Mouse (Mus musculus) E14TG2a.4 (cell line): ENCODE measurements at regions not wholly inside any gene's neighbourhood (a gene's known extent, or its start where the extent isn't known, plus 50 kb on each side); places are given as distances from the start of the nearest gene placed in this dataset.

Experiments used
- H3K27me3 ChIP-seq: 2 replicates; pipeline ENCODE4 v1.6.1; 2014; ENCODE audit warnings: low read length, control low read depth; ENCODE audit not compliant: insufficient read depth
- H3K36me3 ChIP-seq: 2 replicates; pipeline ENCODE4 v1.6.1; 2014; ENCODE audit warnings: low read length, control low read depth; ENCODE audit not compliant: insufficient read depth
- H3K4me1 ChIP-seq: replicated peaks from 2 replicates; pipeline ENCODE4 v1.6.1; 2014; ENCODE audit warnings: low read depth, low read length, control low read depth
- H3K4me3 ChIP-seq: replicated peaks from 2 replicates; pipeline ENCODE4 v1.5.1; 2014; ENCODE audit warnings: mild to moderate bottlenecking, low read length
- H3K9me3 ChIP-seq: 2 replicates; pipeline ENCODE4 v1.6.1; 2014; ENCODE audit warnings: low read length, control low read depth
- CTCF ChIP-seq: conservative IDR thresholded peaks from 2 replicates; pipeline ENCODE4 v1.5.1; 2014; ENCODE audit warnings: low read length
- NANOG ChIP-seq: IDR thresholded peaks from 2 replicates; pipeline ENCODE4 v1.6.1; 2014; ENCODE audit warnings: borderline replicate concordance, low read length, mixed read lengths
- POU5F1 ChIP-seq: IDR thresholded peaks from 2 replicates; pipeline ENCODE4 v1.6.1; 2014; ENCODE audit warnings: low read length, borderline replicate concordance

- TF ChIP-seq NANOG (no peak), CTCF (no peak), POU5F1 (no peak)
- H3K27me3 ChIP-seq, result 0 out of 2 replicates have a peak, but pooled peaks cover 2% of the 10 kb centered on the region
- no peaks in the 10 kb centered on the region for H3K36me3 ChIP-seq
- no peak overlapping the region for H3K4me3 ChIP-seq
- H3K4me1 ChIP-seq, result peaks cover 30% of the 10 kb centered on the region
- H3K9me3 ChIP-seq, result no peaks in the 10 kb centered on the region
These were observed 412.4 kb upstream of the Trpc7 start for GRCm38 (mm10) chr13:57307971-57308903.

- TF ChIP-seq POU5F1, result no peak
- no peak for TF ChIP-seq NANOG
- TF ChIP-seq CTCF, result no peak
- 0 out of 2 replicates have a peak, but pooled peaks cover 2% of the 10 kb centered on the region for H3K27me3 ChIP-seq
- H3K36me3 ChIP-seq, result no peaks in the 10 kb centered on the region
- H3K4me1 ChIP-seq, result peaks cover 21% of the 10 kb centered on the region
- H3K4me3 ChIP-seq, result no peak overlapping the region
- H3K9me3 ChIP-seq, result no peaks in the 10 kb centered on the region
These were observed 409.8 kb upstream of the Trpc7 start for GRCm38 (mm10) chr13:57305586-57305985.

GRCm38 (mm10) chr13:57303805-57304204 lies 408.0 kb upstream of the Trpc7 start:
- Histone ChIP-seq H3K9me3 (no peaks in the 10 kb centered on the region), H3K27me3 (0 out of 2 replicates have a peak, but pooled peaks cover 2% of the 10 kb centered on the region), H3K4me1 (peaks cover 16% of the 10 kb centered on the region), H3K36me3 (no peaks in the 10 kb centered on the region), H3K4me3 (no peak overlapping the region)
- no peak for TF ChIP-seq CTCF
- no peak for TF ChIP-seq POU5F1

- Histone ChIP-seq H3K4me1 (no peaks in the 10 kb centered on the region), H3K9me3 (peaks cover 11% of the 10 kb centered on the region), H3K4me3 (no peak overlapping the region), H3K27me3 (no peaks in the 10 kb centered on the region), H3K36me3 (no peaks in the 10 kb centered on the region)
- TF ChIP-seq POU5F1, result no peak
- no peak for TF ChIP-seq CTCF
- no peak for TF ChIP-seq NANOG
These were observed 396.1 kb upstream of the Trpc7 start for GRCm38 (mm10) chr13:57291737-57292490.

- Histone ChIP-seq H3K9me3 (no peaks in the 10 kb centered on the region), H3K27me3 (peaks cover 7% of the 10 kb centered on the region), H3K36me3 (no peaks in the 10 kb centered on the region), H3K4me1 (peaks cover 15% of the 10 kb centered on the region), H3K4me3 (no peak overlapping the region)
- TF ChIP-seq NANOG (no peak), CTCF (no peak), POU5F1 (no peak)
These were observed 390.4 kb upstream of the Trpc7 start for GRCm38 (mm10) chr13:57286168-57286567.

GRCm38 (mm10) chr13:57282816-57283215 lies 387.0 kb upstream of the Trpc7 start:
- H3K4me3 ChIP-seq, result peak overlapping the region; percentile 41
- no peaks in the 10 kb centered on the region for H3K36me3 ChIP-seq
- peaks cover 15% of the 10 kb centered on the region for H3K4me1 ChIP-seq
- H3K27me3 ChIP-seq, result peaks cover 7% of the 10 kb centered on the region
- TF ChIP-seq NANOG (no peak), POU5F1 (no peak), CTCF (no peak)
- H3K9me3 ChIP-seq, result no peaks in the 10 kb centered on the region

- Histone ChIP-seq H3K4me1 (peaks cover 15% of the 10 kb centered on the region), H3K9me3 (no peaks in the 10 kb centered on the region), H3K36me3 (no peaks in the 10 kb centered on the region), H3K27me3 (peaks cover 7% of the 10 kb centered on the region), H3K4me3 (peak overlapping the region; percentile 41)
- TF ChIP-seq CTCF (no peak), POU5F1 (no peak)
These were observed 386.3 kb upstream of the Trpc7 start for GRCm38 (mm10) chr13:57281941-57282710.

GRCm38 (mm10) chr13:57281504-57281903 lies 385.7 kb upstream of the Trpc7 start:
- H3K4me1 ChIP-seq, result peaks cover 18% of the 10 kb centered on the region
- peaks cover 7% of the 10 kb centered on the region for H3K27me3 ChIP-seq
- H3K9me3 ChIP-seq, result no peaks in the 10 kb centered on the region
- TF ChIP-seq POU5F1 (no peak), CTCF (peak; percentile 69), NANOG (no peak)
- H3K4me3 ChIP-seq, result no peak overlapping the region
- no peaks in the 10 kb centered on the region for H3K36me3 ChIP-seq
